Mouse (Mus musculus): ENCODE results near the gene Gm20388. TPM values are rescaled to one million over a fixed set of nuclear protein-coding genes. Genes with fewer than 3 reads are reported as not detected.

Gm20388 gene
- polyA plus RNA-seq, 1 experiment from 2014 or later: not detected

DNA sequence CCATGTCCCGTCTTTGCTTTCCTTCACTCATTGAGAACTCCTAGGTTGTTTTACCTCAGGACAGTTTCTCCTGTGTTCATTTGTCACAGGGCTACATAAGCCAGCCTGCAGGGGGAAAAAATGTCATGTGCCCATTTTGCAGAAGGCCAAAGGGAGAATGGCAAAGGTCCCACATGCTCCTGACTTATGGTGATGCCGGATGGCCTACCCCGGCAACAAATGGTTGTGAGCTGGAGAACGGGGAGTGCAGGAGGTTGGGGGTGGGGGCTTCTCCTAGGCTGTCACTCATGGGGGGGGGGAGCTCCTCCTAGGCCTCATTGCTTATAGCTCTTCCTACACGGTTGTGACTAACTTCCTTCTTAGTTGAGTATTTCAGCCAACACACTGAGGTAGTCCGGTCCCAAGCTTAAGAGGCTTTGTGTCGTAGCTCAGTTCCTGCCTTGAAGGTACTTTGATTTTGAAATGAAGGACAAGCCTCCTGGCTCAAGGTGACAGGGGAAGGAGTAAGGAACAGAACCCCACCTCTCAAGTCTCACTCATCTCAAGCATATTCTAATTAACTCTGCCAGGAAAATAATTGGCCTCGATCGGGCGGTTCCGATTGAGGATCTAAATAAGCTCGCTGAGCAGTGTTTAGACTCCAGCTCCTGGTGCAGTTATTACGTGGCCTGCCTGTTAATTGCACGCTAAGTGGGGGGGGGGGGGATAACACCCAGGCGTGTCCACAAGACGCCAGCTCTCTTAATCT is 4233.4 kb downstream of the Gm20388 start:
- WGBS: 86% methylated on average over 16 of the region's 16 CpGs
- Histone ChIP-seq H3K9ac (ENCODE audit: low read depth, low read length) (no peak overlapping the region), H3K4me2 (replicated peaks; ENCODE audit: low read depth) (no peak overlapping the region), H3K36me3 (ENCODE audit: control insufficient read depth, insufficient read depth) (no peaks in the 10 kb centered on the region), H3K9me3 (ENCODE audit: control insufficient read depth) (no peaks in the 10 kb centered on the region), H3K4me3 (ENCODE audit: low read depth, low read length) (no peak overlapping the region), H3K27ac (ENCODE audit: low read depth, low read length) (no peak overlapping the region), H3K27me3 (replicated peaks; ENCODE audit: control insufficient read depth, insufficient read depth, low read length) (no peaks in the 10 kb centered on the region), H3K4me1 (replicated peaks; ENCODE audit: control insufficient read depth, insufficient read depth, low read length) (no peaks in the 10 kb centered on the region)
- TF ChIP-seq CTCF (IDR thresholded peaks at IDR 0.05; ENCODE audit: low read depth): no peak
- no peak for ATAC-seq

GRCm38 (mm10) chr8:124144619-124144980 is 4234.0 kb downstream of the Gm20388 start:
- no peak for TF ChIP-seq CTCF (IDR thresholded peaks at IDR 0.05; ENCODE audit: low read depth)

DNA sequence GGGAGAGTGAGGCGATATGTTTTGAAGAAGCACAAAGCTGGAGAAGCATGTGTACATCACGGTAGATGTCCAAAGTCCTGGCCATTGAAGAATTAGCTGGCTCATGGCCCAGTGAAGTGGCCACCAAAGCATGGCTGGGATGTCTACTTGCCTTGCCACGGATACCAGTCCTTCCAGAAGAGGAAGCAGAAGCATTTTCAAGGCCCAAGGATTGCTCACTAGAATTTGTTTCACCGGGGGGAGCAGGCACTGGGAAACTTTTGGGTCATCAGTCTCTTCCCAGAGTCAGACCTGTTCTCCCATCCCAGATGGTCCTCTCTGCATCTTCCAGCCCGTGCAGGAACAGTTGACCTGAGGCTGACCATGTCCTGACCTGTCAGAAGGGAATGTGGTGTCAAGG is 4235.6 kb downstream of the Gm20388 start:
- Histone ChIP-seq H3K9ac (ENCODE audit: low read depth, low read length) (no peak overlapping the region), H3K9me3 (ENCODE audit: control insufficient read depth) (no peaks in the 10 kb centered on the region), H3K4me3 (ENCODE audit: low read depth, low read length) (no peak overlapping the region), H3K4me1 (replicated peaks; ENCODE audit: control insufficient read depth, insufficient read depth, low read length) (no peaks in the 10 kb centered on the region), H3K27ac (ENCODE audit: low read depth, low read length) (no peak overlapping the region), H3K27me3 (replicated peaks; ENCODE audit: control insufficient read depth, insufficient read depth, low read length) (no peaks in the 10 kb centered on the region), H3K36me3 (ENCODE audit: control insufficient read depth, insufficient read depth) (no peaks in the 10 kb centered on the region), H3K4me2 (replicated peaks; ENCODE audit: low read depth) (no peak overlapping the region)
- 75% methylated on average over 5 of the region's 5 CpGs for WGBS
- no peak for ATAC-seq
- TF ChIP-seq CTCF (IDR thresholded peaks at IDR 0.05; ENCODE audit: low read depth): no peak

More at GRCm38 (mm10) chr8:124144619-124144980, 4234.0 kb downstream of the Gm20388 start:
- no peaks in the 10 kb centered on the region for H3K4me1 ChIP-seq (replicated peaks; ENCODE audit: control insufficient read depth, insufficient read depth, low read length)
- no peaks in the 10 kb centered on the region for H3K36me3 ChIP-seq (ENCODE audit: control insufficient read depth, insufficient read depth)
- no peak overlapping the region for H3K27ac ChIP-seq (ENCODE audit: low read depth, low read length)
- H3K27me3 ChIP-seq (replicated peaks; ENCODE audit: control insufficient read depth, insufficient read depth, low read length): no peaks in the 10 kb centered on the region
- 89% methylated on average over 12 of the region's 12 CpGs for WGBS
- H3K4me3 ChIP-seq (ENCODE audit: low read depth, low read length): no peak overlapping the region
- H3K9me3 ChIP-seq (ENCODE audit: control insufficient read depth): no peaks in the 10 kb centered on the region
- no peak overlapping the region for H3K9ac ChIP-seq (ENCODE audit: low read depth, low read length)
- no peak for ATAC-seq
- H3K4me2 ChIP-seq (replicated peaks; ENCODE audit: low read depth): no peak overlapping the region

- Histone ChIP-seq H3K36me3 (ENCODE audit: control insufficient read depth, insufficient read depth) (no peaks in the 10 kb centered on the region), H3K27me3 (replicated peaks; ENCODE audit: control insufficient read depth, insufficient read depth, low read length) (no peaks in the 10 kb centered on the region), H3K9ac (ENCODE audit: low read depth, low read length) (no peak overlapping the region), H3K4me1 (replicated peaks; ENCODE audit: control insufficient read depth, insufficient read depth, low read length) (no peaks in the 10 kb centered on the region), H3K4me2 (replicated peaks; ENCODE audit: low read depth) (no peak overlapping the region), H3K9me3 (ENCODE audit: control insufficient read depth) (no peaks in the 10 kb centered on the region), H3K27ac (ENCODE audit: low read depth, low read length) (no peak overlapping the region), H3K4me3 (ENCODE audit: low read depth, low read length) (no peak overlapping the region)
- WGBS: 72% methylated on average over 11 of the region's 11 CpGs
- ATAC-seq: no peak
- no peak for TF ChIP-seq CTCF (IDR thresholded peaks at IDR 0.05; ENCODE audit: low read depth)
Observed at GRCm38 (mm10) chr8:124150009-124150408, 4239.4 kb downstream of the Gm20388 start.

DNA sequence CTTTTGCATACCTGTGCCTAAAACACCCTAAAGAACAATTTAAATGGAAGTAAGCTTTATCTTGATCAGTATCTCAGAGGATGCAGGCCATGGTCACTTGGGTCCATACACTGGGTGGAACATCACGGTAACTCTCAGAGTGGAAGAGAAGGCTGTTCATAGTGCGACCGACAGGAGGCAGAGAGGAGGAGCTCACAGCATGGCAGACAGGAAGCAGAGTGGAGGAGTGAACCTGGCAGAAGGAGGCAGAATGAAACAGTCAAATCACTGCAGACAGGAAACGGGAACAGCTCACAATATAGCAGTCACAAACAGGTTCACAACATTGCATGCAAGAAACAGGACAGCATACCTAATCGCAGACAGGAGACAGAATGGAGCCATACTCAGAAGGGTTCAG is 4239.9 kb downstream of the Gm20388 start:
- ATAC-seq: no peak

DNA sequence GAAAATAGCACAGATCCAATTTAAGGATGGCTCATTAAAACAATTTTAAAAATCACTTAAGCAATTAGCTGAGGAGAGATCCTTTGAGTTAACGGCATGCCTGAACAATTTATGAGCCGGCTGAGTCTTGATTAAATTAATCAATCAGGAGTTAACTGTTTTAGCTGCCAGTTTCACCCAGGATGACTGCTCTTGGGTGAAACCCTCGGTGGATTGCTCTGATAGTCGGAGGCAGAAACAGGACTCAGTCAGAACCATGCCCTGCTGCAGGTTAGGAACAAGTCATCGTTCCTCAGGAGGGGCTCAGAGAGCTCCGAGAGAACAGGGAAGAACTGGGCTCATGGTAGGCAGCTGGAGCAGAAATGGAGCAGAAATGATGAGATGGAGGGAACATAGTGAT is 4241.2 kb downstream of the Gm20388 start:
- no peaks in the 10 kb centered on the region for H3K4me1 ChIP-seq (replicated peaks; ENCODE audit: control insufficient read depth, insufficient read depth, low read length)
- H3K36me3 ChIP-seq (ENCODE audit: control insufficient read depth, insufficient read depth): no peaks in the 10 kb centered on the region
- no peak overlapping the region for H3K9ac ChIP-seq (ENCODE audit: low read depth, low read length)
- no peak overlapping the region for H3K4me3 ChIP-seq (ENCODE audit: low read depth, low read length)
- no peaks in the 10 kb centered on the region for H3K9me3 ChIP-seq (ENCODE audit: control insufficient read depth)
- no peak overlapping the region for H3K4me2 ChIP-seq (replicated peaks; ENCODE audit: low read depth)
- 83% methylated on average over 6 of the region's 6 CpGs for WGBS
- ATAC-seq: no peak
- H3K27ac ChIP-seq (ENCODE audit: low read depth, low read length): no peak overlapping the region
- no peak for TF ChIP-seq CTCF (IDR thresholded peaks at IDR 0.05; ENCODE audit: low read depth)
- no peaks in the 10 kb centered on the region for H3K27me3 ChIP-seq (replicated peaks; ENCODE audit: control insufficient read depth, insufficient read depth, low read length)

More for the DNA sequence above, 4239.9 kb downstream of the Gm20388 start:
- Histone ChIP-seq H3K4me2 (replicated peaks; ENCODE audit: low read depth) (no peak overlapping the region), H3K27ac (ENCODE audit: low read depth, low read length) (no peak overlapping the region), H3K9me3 (ENCODE audit: control insufficient read depth) (no peaks in the 10 kb centered on the region), H3K4me3 (ENCODE audit: low read depth, low read length) (no peak overlapping the region), H3K9ac (ENCODE audit: low read depth, low read length) (no peak overlapping the region), H3K4me1 (replicated peaks; ENCODE audit: control insufficient read depth, insufficient read depth, low read length) (no peaks in the 10 kb centered on the region), H3K36me3 (ENCODE audit: control insufficient read depth, insufficient read depth) (no peaks in the 10 kb centered on the region), H3K27me3 (replicated peaks; ENCODE audit: control insufficient read depth, insufficient read depth, low read length) (no peaks in the 10 kb centered on the region)
- 82% methylated on average over 5 of the region's 5 CpGs for WGBS
- TF ChIP-seq CTCF (IDR thresholded peaks at IDR 0.05; ENCODE audit: low read depth): peak; percentile 27; the same call in 1 of the 2 replicates
